Mouse (Mus musculus): Measurements from ENCODE around the gene Atoh1. TPM values are rescaled to one million over a fixed set of nuclear protein-coding genes. Genes with fewer than 3 reads are reported as not detected.

Atoh1 gene
- 0.14 TPM for polyA plus RNA-seq (2014; fragmentation: Illumina TruSeq; extraction: RNeasy Lipid Tissue Mini Kit (QIAGEN cat#74804); ENCODE audit: low read depth, low replicate concordance)

DNA sequence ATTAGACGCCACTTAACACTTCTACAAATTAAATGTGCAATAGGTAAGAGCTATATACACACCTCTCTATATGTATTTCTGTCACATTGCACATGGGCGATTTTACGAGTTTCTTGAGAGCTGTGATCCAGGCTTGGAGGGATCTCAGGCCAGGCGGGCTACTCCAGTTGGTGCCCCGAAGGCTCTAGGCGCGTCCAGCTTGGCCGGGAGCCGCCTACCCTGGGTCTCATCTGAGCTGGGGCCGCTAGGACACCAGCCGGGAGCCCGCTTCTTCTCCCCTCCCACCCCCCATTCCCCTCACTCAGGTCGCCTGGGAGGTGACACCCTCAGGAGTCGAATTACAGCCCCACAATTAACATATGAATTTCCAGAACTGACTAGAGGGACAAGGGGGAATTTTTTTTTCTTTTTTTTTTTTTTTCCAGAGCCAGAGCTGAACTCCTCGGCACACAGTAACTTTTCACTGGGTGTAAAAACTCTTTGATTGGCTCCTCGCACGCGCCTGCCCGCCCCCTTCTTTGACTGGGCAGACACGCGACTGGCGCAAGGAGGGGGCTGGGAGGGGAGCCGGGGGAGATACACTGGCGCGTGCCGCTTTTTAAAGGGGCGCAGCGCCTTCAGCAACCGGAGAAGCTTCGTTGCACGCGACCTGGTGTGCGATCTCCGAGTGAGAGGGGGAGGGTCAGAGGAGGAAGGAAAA is at the start of gene Atoh1:
TSS of gene Atoh1 (plus strand) at position 627 of the 700 bp plus-strand sequence.

